In the genomic region with DNA sequence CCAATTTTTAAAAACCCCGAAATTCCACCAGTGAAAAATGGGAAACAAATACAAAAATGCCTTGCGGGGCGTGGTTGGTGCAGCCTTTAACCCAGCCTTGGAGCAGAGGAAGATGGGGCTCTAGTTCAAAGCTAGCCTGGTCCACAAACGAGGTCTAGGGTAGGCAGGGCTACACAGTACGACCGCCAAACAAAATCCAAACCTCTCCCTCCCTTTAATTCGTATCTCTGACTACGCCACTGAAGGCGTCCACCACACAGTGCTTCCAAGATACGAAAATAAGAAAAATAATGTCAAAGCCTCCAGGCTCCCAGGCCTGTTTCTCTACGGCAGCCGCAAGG, we compare ENCODE assay signal across 8 mouse cellular contexts. TPM values are rescaled to one million over a fixed set of nuclear protein-coding genes. Genes with fewer than 3 reads are reported as not detected.
A peak's percentile ranks its signal among the peaks of the same experiment; 100 is the strongest.
DNase-seq lines count a peak whose midpoint lies in the region; ATAC-seq and TF ChIP-seq lines count a peak whose summit lies in the region.

No protein-coding gene starts in this region.

- WGBS in heart, embryonic 11.5 days (ENCODE audit: insufficient replicate concordance) = under 1% methylated on average over 12 of the region's 12 CpGs

- intact Hi-C loops in heart, postnatal 36 days (cut with DNase I) = no loop called here

- no peaks in the 10 kb centered on the region for H3K9me3 ChIP-seq in heart, embryonic 11.5 days (replicated peaks; ENCODE audit: control insufficient read depth, low read length)
- H3K9me3 ChIP-seq in ES-E14 (ENCODE audit: control insufficient read depth, insufficient read depth, low read depth, low read length) = no peaks in the 10 kb centered on the region

- H3K9ac ChIP-seq in heart, embryonic 11.5 days (ENCODE audit: low read depth, low read length) = peak overlapping the region; percentile 83
- H3K9ac ChIP-seq in ES-E14 (ENCODE audit: insufficient read depth, low read depth, low read length, poor library complexity, severe bottlenecking) = peak overlapping the region; percentile 94

- H3K27me3 ChIP-seq in heart, embryonic 11.5 days (ENCODE audit: control insufficient read depth, insufficient read depth, low read length) = no peaks in the 10 kb centered on the region

- in situ Hi-C loops in ES-E14 (cut with MboI; ENCODE audit: low sequenced_read_pairs in 2 of 2, unreplicated experiment in 2 of 2) = loop anchor here in 1 of 2 experiments (25.0 kb wide), 1 partner anchor 556 kb away; no protein-coding TSS in a partner anchor

- no peak for DNase-seq in heart, postnatal 36 days
- no peak for DNase-seq in ES-E14 (ENCODE audit: low read depth, low spot score)
- DNase-seq in embryo, embryonic 10 days (ENCODE audit: low spot score) = no peak
- no peak for DNase-seq in ovary, postnatal 10 days (ENCODE audit: low spot score)
- DNase-seq in cerebellum, adult 11-12 months = no peak

- H3K27ac ChIP-seq in heart, embryonic 11.5 days (ENCODE audit: low read depth, low read length) = peak overlapping the region; percentile 86
- peak overlapping the region; percentile 79; the same call in 1 of the 2 replicates for H3K27ac ChIP-seq in ES-E14 (ENCODE audit: insufficient read depth, low read depth, low read length, poor library complexity, severe bottlenecking)

- H3K36me3 ChIP-seq in heart, embryonic 11.5 days (ENCODE audit: control insufficient read depth, insufficient read depth, low read length) = peaks cover 5% of the 10 kb centered on the region
- H3K36me3 ChIP-seq in ES-E14 (ENCODE audit: control insufficient read depth, insufficient read depth, low read length, poor library complexity, severe bottlenecking) = peaks cover 7% of the 10 kb centered on the region

- H3K4me2 ChIP-seq in heart, embryonic 11.5 days = peak overlapping the region; percentile 60

- H3K4me3 ChIP-seq in heart, embryonic 11.5 days (ENCODE audit: low read depth, low read length) = peak overlapping the region; percentile 85
- H3K4me3 ChIP-seq in ES-E14 (ENCODE audit: insufficient read depth in 1 of 2, low read depth in 1 of 2, low read length in 2 of 2, poor library complexity in 1 of 2, severe bottlenecking in 1 of 2) = peak overlapping the region; percentile 83 to 95

- peaks cover 6% of the 10 kb centered on the region for H3K4me1 ChIP-seq in heart, embryonic 11.5 days (ENCODE audit: control insufficient read depth, insufficient read depth, low read length)
- peaks cover 2 to 7% of the 10 kb centered on the region in 2 experiments; a peak in 1 of 4 replicates for H3K4me1 ChIP-seq in ES-E14 (ENCODE audit: control insufficient read depth in 2 of 2, insufficient read depth in 2 of 2, low read length in 2 of 2, poor library complexity in 1 of 2)

- ATAC-seq in heart, embryonic 11.5 days (replicated peaks; ENCODE audit: insufficient number of reproducible peaks, low FRiP score, low TSS enrichment) = peak; percentile 47; the same call in 1 of the 2 replicates
- ATAC-seq in granulocyte monocyte progenitor cell, adult 5-6 weeks (replicated peaks; ENCODE audit: poor library complexity, severe bottlenecking) = peak; percentile 23
- peak; percentile 14; the same call in 1 of the 2 replicates for ATAC-seq in megakaryocyte, adult 5-6 weeks (ENCODE audit: poor library complexity, severe bottlenecking)

TF ChIP-seq in ES-E14, 5 proteins besides CTCF, POLR2A, EP300 and RAD21:
- TF ChIP-seq MAFK (IDR thresholded peaks at IDR 0.05; ENCODE audit: insufficient read depth, low read depth, low read length) (no peak), ZC3H11A (IDR thresholded peaks at IDR 0.05; ENCODE audit: borderline replicate concordance, low read depth, low read length) (no peak), HCFC1 (IDR thresholded peaks at IDR 0.05; ENCODE audit: borderline replicate concordance, insufficient read depth, low read length) (no peak), CHD2 (IDR thresholded peaks at IDR 0.05; ENCODE audit: low read depth, low read length) (no peak)

RNA-seq across cellular contexts. Expression of gene Nvl, which starts 0.4 kb away (rescaled TPM):
- 25.4 and 25.6 TPM in 2 replicates for polyA plus RNA-seq in heart, embryonic 11.5 days (2014; fragmentation: Nextera tagmentation; extraction: Ambion mirVana)
- total RNA-seq in heart, postnatal 36 days (2021) = 1 to 10 TPM; 8.2 to 8.4 TPM
- total RNA-seq in ES-E14 (2012; rRNA removed) = 44.5 and 49.7 TPM in 2 replicates
- total RNA-seq in granulocyte monocyte progenitor cell, adult 5-6 weeks (2014; fragmentation: Nextera tagmentation) = 43.2 and 52.6 TPM in 2 replicates
- 24.9 and 26.2 TPM in 2 replicates for total RNA-seq in granulocyte monocyte progenitor cell, adult 5-6 weeks (2017)
- 19.8 and 22.7 TPM in 2 replicates for total RNA-seq in megakaryocyte, adult 5-6 weeks (2015)
- total RNA-seq in megakaryocyte, adult 5-6 weeks (2017) = 14.0 and 18.1 TPM in 2 replicates

RNA-seq across cellular contexts. Expression of gene Cnih4, which starts 0.9 kb away (rescaled TPM):
- 147 and 150 TPM in 2 replicates for polyA plus RNA-seq in heart, embryonic 11.5 days (2014; fragmentation: Nextera tagmentation; extraction: Ambion mirVana)
- 10 to 100 TPM; 40.7 to 42.7 TPM for total RNA-seq in heart, postnatal 36 days (2021)
- 96.2 and 101 TPM in 2 replicates for total RNA-seq in ES-E14 (2012; rRNA removed)
- total RNA-seq in granulocyte monocyte progenitor cell, adult 5-6 weeks (2014; fragmentation: Nextera tagmentation) = 86.6 and 91.4 TPM in 2 replicates
- 99.8 and 109 TPM in 2 replicates for total RNA-seq in granulocyte monocyte progenitor cell, adult 5-6 weeks (2017)
- total RNA-seq in megakaryocyte, adult 5-6 weeks (2015) = 95.3 and 111 TPM in 2 replicates
- total RNA-seq in megakaryocyte, adult 5-6 weeks (2017) = 147 and 148 TPM in 2 replicates
